Mouse (Mus musculus) CD4-positive naive resting alpha-beta T cell, adult 57 days (primary cell): Measurements from ENCODE around the gene Ccne1. TPM values are rescaled to one million over a fixed set of nuclear protein-coding genes. Genes with fewer than 3 reads are reported as not detected.

Source experiments
- total RNA-seq: library from RNA; stranded (reverse); gene quantifications from one replicate; pipeline ENCODE4 v1.2.4, GENCODE M21; 2023

Ccne1 gene
- 2.5 TPM for total RNA-seq

GRCm38 (mm10) chr7:38107371-38108259 is at the start of gene Ccne1:
Gene Ccne1 (minus strand): TSS chr7:38107534.

Other genes starting within 250 kb of the Ccne1 start
- gene Uri1, start 84.0 kb downstream of the Ccne1 start, total RNA-seq = 28.8 TPM
- 29.1 TPM for gene 1600014C10Rik, start 75.7 kb upstream of the Ccne1 start, total RNA-seq
- gene Plekhf1, start 120.5 kb upstream of the Ccne1 start, total RNA-seq = 0.12 TPM
- gene Pop4, start 163.9 kb upstream of the Ccne1 start, total RNA-seq = 46.1 TPM